Mouse (Mus musculus) thymus, postnatal 0 days (tissue): ENCODE results near the gene Trio. TPM values are rescaled to one million over a fixed set of nuclear protein-coding genes. Genes with fewer than 3 reads are reported as not detected.

Source experiments
- DNase-seq: peaks from one replicate; pipeline ENCODE4 v3.0.0-alpha.2; 2015; ENCODE audit warnings: low spot score
- polyA plus RNA-seq: library from polyadenylated mRNA; unstranded; fragments of >200 nt; fragmentation: Nextera tagmentation; extraction: Ambion mirVana; gene quantifications from 2 replicates; pipeline ENCODE4 v1.2.1, GENCODE M21; 2015

The Trio gene
- polyA plus RNA-seq, 1 experiment from 2014 or later = 8.0 TPM

- DNase-seq = peak; percentile 5
Observed at GRCm38 (mm10) chr15:27856050-27856787, 169.4 kb downstream of the Trio start.

GRCm38 (mm10) chr15:27851312-27851711 is 174.3 kb downstream of the Trio start:
- peak; percentile 43 for DNase-seq

- no peak for DNase-seq
Observed at GRCm38 (mm10) chr15:27850904-27851303, 174.7 kb downstream of the Trio start.

GRCm38 (mm10) chr15:27849910-27850309 is 175.7 kb downstream of the Trio start:
- no peak for DNase-seq

GRCm38 (mm10) chr15:27841696-27842095 is 184.0 kb downstream of the Trio start:
- no peak for DNase-seq

- DNase-seq = no peak
Observed at GRCm38 (mm10) chr15:27840579-27840978, 185.1 kb downstream of the Trio start.

GRCm38 (mm10) chr15:27840125-27840524 is 185.5 kb downstream of the Trio start:
- no peak for DNase-seq

- no peak for DNase-seq
Observed at GRCm38 (mm10) chr15:27831646-27832045, 194.0 kb downstream of the Trio start.

- peak; percentile 83 for DNase-seq
Observed at GRCm38 (mm10) chr15:27827871-27828270, 197.8 kb downstream of the Trio start.

GRCm38 (mm10) chr15:27826886-27827285 is 198.8 kb downstream of the Trio start:
- peak; percentile 34 for DNase-seq

GRCm38 (mm10) chr15:27826048-27826637 is 199.5 kb downstream of the Trio start:
- DNase-seq = peak; percentile 42

GRCm38 (mm10) chr15:27825390-27825789 is 200.3 kb downstream of the Trio start:
- no peak for DNase-seq

- DNase-seq = peak; percentile 73
Observed at GRCm38 (mm10) chr15:27823581-27823980, 202.1 kb downstream of the Trio start.

GRCm38 (mm10) chr15:27822461-27822860 is 203.2 kb downstream of the Trio start:
- DNase-seq = no peak

GRCm38 (mm10) chr15:27821651-27822364 is 203.8 kb downstream of the Trio start:
- DNase-seq = no peak

- DNase-seq = no peak
Observed at GRCm38 (mm10) chr15:27817096-27817495, 208.6 kb downstream of the Trio start.

GRCm38 (mm10) chr15:27814677-27815391 is 210.8 kb downstream of the Trio start:
- DNase-seq = no peak

- DNase-seq = no peak
Observed at GRCm38 (mm10) chr15:27810793-27811488, 214.7 kb downstream of the Trio start.

- DNase-seq = no peak
Observed at GRCm38 (mm10) chr15:27810262-27810661, 215.4 kb downstream of the Trio start.

GRCm38 (mm10) chr15:27808596-27809276 is 216.9 kb downstream of the Trio start:
- DNase-seq = no peak
